Mouse (Mus musculus) monocyte, adult 2 months (primary cell): ENCODE measurements around the gene Haus4.
A peak's percentile ranks its signal among the peaks of the same experiment; 100 is the strongest.

Source experiments
- DNase-seq, 2 experiments: peaks; one replicate each; pipeline ENCODE4 v3.0.0; 2022; ENCODE audit warnings: low spot score in 2 of 2, low read depth in 1 of 2

Gene Haus4

DNA sequence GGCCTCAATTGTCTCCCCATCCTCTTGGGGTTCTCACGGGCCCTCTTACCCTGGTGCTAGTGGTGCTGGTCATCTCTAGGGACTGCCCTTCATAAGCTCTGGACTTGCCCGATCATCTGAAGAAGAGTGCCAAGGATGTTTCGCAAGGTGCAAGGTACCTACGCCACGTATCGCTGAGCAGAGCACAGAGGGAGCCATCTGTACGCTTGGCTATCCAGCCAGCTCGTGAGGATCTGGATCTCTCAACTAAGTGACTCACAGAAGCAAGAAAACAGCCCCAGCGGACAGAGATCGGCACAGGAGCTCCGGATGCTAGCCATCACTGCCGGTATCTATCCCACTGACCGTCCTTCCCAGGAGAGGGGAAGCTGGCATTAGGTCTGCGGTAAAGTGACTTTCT lies 57.7 kb downstream of the Haus4 start:
- no peak for DNase-seq

GRCm38 (mm10) chr14:54494234-54494633 lies 60.2 kb downstream of the Haus4 start:
- peak in 1 of 2 experiments; percentile 61 for DNase-seq

DNA sequence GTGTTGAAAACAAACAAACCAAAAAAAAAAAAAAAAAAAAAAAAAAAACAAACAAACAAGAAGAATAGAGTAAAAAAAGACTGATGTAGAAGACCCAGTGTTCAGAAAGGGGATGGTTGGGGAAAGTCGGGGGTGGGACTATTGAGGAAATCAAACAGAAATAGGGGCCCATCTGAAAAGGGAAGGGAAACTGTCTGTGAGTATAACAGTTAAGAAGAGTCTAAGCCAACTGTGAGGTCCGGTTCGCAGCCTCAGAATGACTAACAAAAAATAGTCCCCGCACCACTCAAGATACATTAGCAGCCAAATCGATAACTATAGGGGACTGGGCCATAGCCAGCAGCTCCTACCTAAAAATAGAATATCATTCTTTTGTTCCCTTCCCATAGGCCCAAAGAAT lies 61.2 kb downstream of the Haus4 start:
- no peak for DNase-seq

DNA sequence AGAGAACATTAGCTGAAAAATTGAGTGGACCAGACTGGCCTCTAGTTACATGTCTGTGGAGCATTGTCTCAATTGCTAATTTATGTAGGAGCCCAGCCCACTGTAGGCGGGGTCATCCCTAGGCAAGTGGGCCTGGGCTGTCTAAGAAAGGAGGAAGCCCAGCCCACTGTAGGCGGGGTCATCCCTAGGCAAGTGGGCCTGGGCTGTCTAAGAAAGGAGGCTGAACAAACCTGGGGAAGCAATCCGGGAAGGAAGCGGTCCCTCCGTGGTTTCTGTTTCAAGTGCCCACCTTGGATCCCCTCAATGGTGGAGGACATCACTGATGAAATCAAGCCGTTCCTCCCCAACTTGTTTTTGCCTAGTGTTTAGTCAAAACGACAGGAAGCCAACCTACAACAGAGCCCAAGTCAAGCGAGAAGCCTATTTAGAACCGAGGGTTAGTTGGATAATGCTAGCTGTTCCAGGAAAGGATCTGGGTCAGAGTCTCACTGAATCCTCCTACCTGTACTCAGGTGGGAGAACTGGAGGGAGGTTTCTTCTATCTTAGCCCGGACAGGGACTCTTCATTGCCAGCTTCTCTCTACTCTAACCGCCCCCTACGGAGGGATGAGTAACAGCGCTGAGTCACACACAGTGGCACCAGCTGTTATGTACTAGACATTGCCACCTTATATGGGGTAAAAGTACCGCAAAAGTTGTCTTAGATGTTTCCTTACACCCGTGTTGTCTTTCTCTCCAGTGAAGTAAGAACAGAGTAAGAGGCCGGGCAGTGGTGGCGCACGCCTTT lies 61.9 kb downstream of the Haus4 start:
- DNase-seq = no peak
